In genomic region chr10:118758825-118759471, GRCm38 (mm10) we compare ENCODE assay signal across 8 mouse cellular contexts.
DNase-seq lines count a peak whose midpoint lies in the region; ATAC-seq lines count a peak whose summit lies in the region.

No protein-coding gene starts in this region.

- no peak overlapping the region for H3K4me2 ChIP-seq in forebrain, embryonic 13.5 days
- no peak overlapping the region for H3K4me2 ChIP-seq in forebrain, embryonic 11.5 days (ENCODE audit: low read depth, low read length, severe bottlenecking)
- no peak overlapping the region for H3K4me2 ChIP-seq in neural tube, embryonic 15.5 days

- no peak overlapping the region for H3K9ac ChIP-seq in forebrain, embryonic 13.5 days
- H3K9ac ChIP-seq in forebrain, embryonic 11.5 days (ENCODE audit: low read length), result no peak overlapping the region
- no peak overlapping the region for H3K9ac ChIP-seq in neural tube, embryonic 15.5 days (replicated peaks)

- no peak overlapping the region for H3K27ac ChIP-seq in forebrain, embryonic 13.5 days
- no peak overlapping the region for H3K27ac ChIP-seq in forebrain, embryonic 11.5 days (ENCODE audit: low read depth, low read length)
- no peak overlapping the region for H3K27ac ChIP-seq in neural tube, embryonic 15.5 days (replicated peaks)

- no peaks in the 10 kb centered on the region for H3K9me3 ChIP-seq in forebrain, embryonic 13.5 days (replicated peaks)
- no peaks in the 10 kb centered on the region for H3K9me3 ChIP-seq in forebrain, embryonic 11.5 days (ENCODE audit: control insufficient read depth, low read length)
- H3K9me3 ChIP-seq in neural tube, embryonic 15.5 days (replicated peaks), result no peaks in the 10 kb centered on the region

- no peak for DNase-seq in forebrain, embryonic 11.5 days (ENCODE audit: low spot score)
- no peak for DNase-seq in neural tube, embryonic 10.5 days (ENCODE audit: extremely low spot score, low spot score)
- DNase-seq in gastrocnemius, postnatal 36 days, result peak; percentile 31 to 50
- peak; percentile 82 for DNase-seq in lung, postnatal 10 days
- no peak for DNase-seq in left cerebral cortex, adult 8-10 months (ENCODE audit: low spot score in 2 of 2)
- no peak for DNase-seq in thymus, postnatal 10 days (ENCODE audit: low spot score in 2 of 2)

- H3K36me3 ChIP-seq in forebrain, embryonic 13.5 days (ENCODE audit: poor library complexity, severe bottlenecking), result no peaks in the 10 kb centered on the region
- no peaks in the 10 kb centered on the region for H3K36me3 ChIP-seq in forebrain, embryonic 11.5 days (ENCODE audit: control insufficient read depth, insufficient read depth, low read length)
- no peaks in the 10 kb centered on the region for H3K36me3 ChIP-seq in neural tube, embryonic 15.5 days

- ATAC-seq in forebrain, embryonic 13.5 days, result peak; percentile 36; the same call in 1 of the 2 replicates
- no peak for ATAC-seq in forebrain, embryonic 11.5 days (replicated peaks; ENCODE audit: low FRiP score)
- ATAC-seq in neural tube, embryonic 15.5 days (ENCODE audit: low FRiP score), result peak; percentile 38; the same call in 1 of the 2 replicates

- no peak overlapping the region for H3K4me3 ChIP-seq in forebrain, embryonic 13.5 days
- H3K4me3 ChIP-seq in forebrain, embryonic 11.5 days (ENCODE audit: low read depth, low read length), result no peak overlapping the region
- no peak overlapping the region for H3K4me3 ChIP-seq in neural tube, embryonic 15.5 days (replicated peaks)

- no peaks in the 10 kb centered on the region for H3K4me1 ChIP-seq in forebrain, embryonic 13.5 days
- no peaks in the 10 kb centered on the region for H3K4me1 ChIP-seq in forebrain, embryonic 11.5 days (replicated peaks; ENCODE audit: control insufficient read depth, insufficient read depth, low read length)
- H3K4me1 ChIP-seq in neural tube, embryonic 15.5 days, result 0 out of 2 replicates have a peak, but pooled peaks cover 3% of the 10 kb centered on the region

- intact Hi-C loops in gastrocnemius, postnatal 36 days (cut with DNase I), result no loop called here

- no peaks in the 10 kb centered on the region for H3K27me3 ChIP-seq in forebrain, embryonic 13.5 days
- H3K27me3 ChIP-seq in forebrain, embryonic 11.5 days (ENCODE audit: control insufficient read depth, insufficient read depth, low read length), result no peaks in the 10 kb centered on the region
- H3K27me3 ChIP-seq in neural tube, embryonic 15.5 days (replicated peaks), result no peaks in the 10 kb centered on the region

- 78% methylated on average over 18 of the region's 18 CpGs for WGBS in forebrain, embryonic 13.5 days
- WGBS in forebrain, embryonic 11.5 days, result 85% methylated on average over 18 of the region's 18 CpGs
- 74% methylated on average over 18 of the region's 18 CpGs for WGBS in neural tube, embryonic 15.5 days

Comparison
In these comparisons a context has a peak if more than half of its experiments do, and no peak if none do; other contexts are left out.
1. DNase-seq: peak in gastrocnemius, postnatal 36 days (2 of 2) and lung, postnatal 10 days (single experiment); none in forebrain, embryonic 11.5 days (single experiment), neural tube, embryonic 10.5 days (single experiment), left cerebral cortex, adult 8-10 months (0 of 2) and thymus, postnatal 10 days (0 of 2).